Mouse (Mus musculus) intestine, postnatal 0 days (tissue): Measurements from ENCODE around the gene Spef2. TPM values are rescaled to one million over a fixed set of nuclear protein-coding genes. Genes with fewer than 3 reads are reported as not detected.

Experiments used
- ATAC-seq: fragments of 200-750 bp; cut with Nextera tagmentation; 2 replicates; pipeline ENCODE4 v1.8.0; 2017; ENCODE audit warnings: mild to moderate bottlenecking, moderate TSS enrichment, moderate library complexity
- H3K27ac ChIP-seq: fragments of 300-500 bp; sonication (generic); 2 replicates; pipeline ENCODE4 v1.5.1; 2014; ENCODE audit warnings: mild to moderate bottlenecking, low read depth, low read length, moderate library complexity
- H3K27me3 ChIP-seq: fragments of 300-500 bp; sonication (generic); replicated peaks from 2 replicates; pipeline ENCODE4 v1.6.1; 2014; ENCODE audit warnings: low read length, mixed read lengths; ENCODE audit not compliant: control insufficient read depth, insufficient read depth
- H3K36me3 ChIP-seq: fragments of 300-500 bp; sonication (generic); 2 replicates; pipeline ENCODE4 v1.6.1; 2014; ENCODE audit warnings: mild to moderate bottlenecking, moderate library complexity; ENCODE audit not compliant: control insufficient read depth, insufficient read depth
- H3K4me1 ChIP-seq: fragments of 300-500 bp; sonication (generic); replicated peaks from 2 replicates; pipeline ENCODE4 v1.6.1; 2014; ENCODE audit warnings: antibody characterized with exemption, low read length, mixed read lengths; ENCODE audit not compliant: control insufficient read depth, insufficient read depth
- H3K4me2 ChIP-seq: fragments of 300-500 bp; sonication (generic); replicated peaks from 2 replicates; pipeline ENCODE4 v1.6.1; 2014; ENCODE audit warnings: low read depth, mild to moderate bottlenecking, moderate library complexity
- H3K4me3 ChIP-seq: fragments of 300-500 bp; sonication (generic); 2 replicates; pipeline ENCODE4 v1.5.1; 2014; ENCODE audit warnings: low read depth, low read length
- H3K9ac ChIP-seq: fragments of 300-500 bp; sonication (generic); 2 replicates; pipeline ENCODE4 v1.6.1; 2014; ENCODE audit warnings: mild to moderate bottlenecking, low read depth, low read length
- H3K9me3 ChIP-seq: fragments of 300-500 bp; sonication (generic); 2 replicates; pipeline ENCODE4 v1.6.1; 2016; ENCODE audit warnings: mixed run types; ENCODE audit not compliant: control insufficient read depth
- CTCF ChIP-seq: sonication (generic); IDR thresholded peaks from 2 replicates; pipeline ENCODE4 v1.5.1; 2016; ENCODE audit warnings: low read depth, mild to moderate bottlenecking, control low read depth, antibody characterized with exemption, moderate library complexity
- WGBS: fragments of 180-500 bp; shearing (Covaris S2); extraction: QIAGEN DNeasy Blood & Tissue Kit; methylation state at CpG from one replicate; pipeline ENCODE4 v1.1.7; 2014; 5-methylcytosine and 5-hydroxymethylcytosine counted together
- polyA plus RNA-seq: library from polyadenylated mRNA; unstranded; fragments of >200 nt; fragmentation: Nextera tagmentation; extraction: Ambion mirVana; gene quantifications from 2 replicates; pipeline ENCODE4 v1.2.1, GENCODE M21; 2015

The Spef2 gene
- polyA plus RNA-seq, 1 experiment from 2014 or later, result 0.04 TPM

- Histone ChIP-seq H3K4me1 (no peaks in the 10 kb centered on the region), H3K9me3 (no peaks in the 10 kb centered on the region), H3K4me3 (no peak within 1 kb of the TSS), H3K9ac (no peak within 1 kb of the TSS), H3K36me3 (no peaks in the 10 kb centered on the region), H3K27ac (no peak within 1 kb of the TSS), H3K27me3 (no peaks in the 10 kb centered on the region), H3K4me2 (no peak within 1 kb of the TSS)
- WGBS, result 76% methylated on average over 4 of the region's 4 CpGs
- no peak for ATAC-seq
- no peak for TF ChIP-seq CTCF
Measured at GRCm38 (mm10) chr15:9530076-9530475, 218.6 kb downstream of the Spef2 start, which contains the start of gene Il7r. Il7r (minus strand) TSS chr15:9530176.

- no peak overlapping the region for H3K4me3 ChIP-seq
- ATAC-seq, result no peak
- TF ChIP-seq CTCF, result no peak
- WGBS, result 80% methylated on average over 3 of the region's 3 CpGs
- no peak overlapping the region for H3K27ac ChIP-seq
- H3K4me2 ChIP-seq, result no peak overlapping the region
- no peaks in the 10 kb centered on the region for H3K9me3 ChIP-seq
- H3K9ac ChIP-seq, result no peak overlapping the region
- H3K36me3 ChIP-seq, result no peaks in the 10 kb centered on the region
- no peaks in the 10 kb centered on the region for H3K27me3 ChIP-seq
- no peaks in the 10 kb centered on the region for H3K4me1 ChIP-seq
Measured at GRCm38 (mm10) chr15:9529646-9530045, 219.0 kb downstream of the Spef2 start.

Other genes starting within 250 kb of the Spef2 start
- gene Il7r, start 218.7 kb downstream of the Spef2 start, polyA plus RNA-seq, result 0.44 and 0.94 TPM in 2 replicates